Mouse (Mus musculus): Measurements from ENCODE around the gene Cd248.
"Not testable (repeated sequence)": the region's sequence is repeated elsewhere in the genome, so short reads cannot be mapped to it uniquely, and the experiment has no call there.

The Cd248 gene

GRCm38 (mm10) chr19:5079279-5079678 lies 11.4 kb downstream of the Cd248 start:
- no peak for DNase-seq

- DNase-seq, result no peak
Measured at GRCm38 (mm10) chr19:5082005-5082404, 14.1 kb downstream of the Cd248 start.

- DNase-seq, result no peak
Measured at GRCm38 (mm10) chr19:5082596-5082995, 14.7 kb downstream of the Cd248 start.

- no peak for DNase-seq
Measured at GRCm38 (mm10) chr19:5083961-5084833, 16.3 kb downstream of the Cd248 start.

- DNase-seq, result no peak
Measured at GRCm38 (mm10) chr19:5084834-5085144, 16.9 kb downstream of the Cd248 start.

- DNase-seq, result peak; percentile 67
Measured at GRCm38 (mm10) chr19:5085145-5085863, 17.4 kb downstream of the Cd248 start, which contains the start of gene Tmem151a. TSS of gene Tmem151a (minus strand) at chr19:5085531.

GRCm38 (mm10) chr19:5086533-5086932 lies 18.7 kb downstream of the Cd248 start:
- DNase-seq, result not testable (repeated sequence)

GRCm38 (mm10) chr19:5087884-5088728 lies 20.2 kb downstream of the Cd248 start, which contains the start of gene Yif1a:
TSS of gene Yif1a (plus strand) at chr19:5088538.
- peak; percentile 96 for DNase-seq

GRCm38 (mm10) chr19:5089324-5089723 lies 21.4 kb downstream of the Cd248 start:
- no peak for DNase-seq

- DNase-seq, result no peak
Measured at GRCm38 (mm10) chr19:5092083-5092482, 24.2 kb downstream of the Cd248 start.

GRCm38 (mm10) chr19:5093481-5094242 lies 25.8 kb downstream of the Cd248 start:
- DNase-seq, result no peak

GRCm38 (mm10) chr19:5094243-5094632 lies 26.4 kb downstream of the Cd248 start:
- peak; percentile 92 for DNase-seq

- no peak for DNase-seq
Measured at GRCm38 (mm10) chr19:5094746-5095417, 27.0 kb downstream of the Cd248 start.

GRCm38 (mm10) chr19:5095887-5096474 lies 28.1 kb downstream of the Cd248 start:
- no peak for DNase-seq

GRCm38 (mm10) chr19:5097521-5098362 lies 29.9 kb downstream of the Cd248 start:
- DNase-seq, result no peak

GRCm38 (mm10) chr19:5098363-5099143 lies 30.7 kb downstream of the Cd248 start, which contains the start of gene Cnih2:
TSS of gene Cnih2 (minus strand) at chr19:5098521.
- peak; percentile 62 for DNase-seq

- DNase-seq, result peak; percentile 60
Measured at GRCm38 (mm10) chr19:5106074-5106473, 38.2 kb downstream of the Cd248 start.

GRCm38 (mm10) chr19:5106731-5107191 lies 38.9 kb downstream of the Cd248 start, which contains the start of gene Rab1b:
TSS of gene Rab1b (minus strand) at chr19:5107072.
- peak; percentile 98 for DNase-seq
